Mouse (Mus musculus) gastrocnemius, postnatal 10 days (tissue): ENCODE measurements around the gene Abtb1. TPM values are rescaled to one million over a fixed set of nuclear protein-coding genes. Genes with fewer than 3 reads are reported as not detected.

Source experiments
- DNase-seq: peaks from one replicate; pipeline ENCODE4 v3.0.0; 2021; ENCODE audit warnings: mixed read lengths
- long read RNA-seq, 2 experiments: library from polyadenylated mRNA; stranded (forward); transcript quantifications; one replicate each; pipeline ENCODE4 v2.0.0; 2021
- total RNA-seq, 2 experiments: library from RNA; stranded (reverse); gene quantifications; 2 replicates each; pipeline ENCODE4 v1.2.3; 2021

Gene Abtb1
- total RNA-seq, result 10 to 100 TPM; 15.6 to 17.9 TPM
- long read RNA-seq, experiment 1, transcript Abtb1-201 (12 exons, 1,845 nt), result major isoform, 21 of 34 reads
- long read RNA-seq, experiment 1, partial matches to known transcripts, result 0 of 34 reads
- long read RNA-seq, experiment 1, other reads (novel, unspliced or antisense), result 13 of 34 reads
- long read RNA-seq, experiment 2, transcript Abtb1-201 (12 exons, 1,845 nt), result major isoform, 19 of 27 reads
- long read RNA-seq, experiment 2, partial matches to known transcripts, result 0 of 27 reads
- long read RNA-seq, experiment 2, other reads (novel, unspliced or antisense), result 8 of 27 reads

GRCm38 (mm10) chr6:88841781-88842689 is at the start of gene Abtb1:
Gene Abtb1 (minus strand): TSS chr6:88841984.
- DNase-seq, result peak; percentile 98

GRCm38 (mm10) chr6:88890832-88891231 is 49.0 kb upstream of the Abtb1 start:
- DNase-seq, result no peak

- DNase-seq, result no peak
These were observed 47.7 kb upstream of the Abtb1 start for GRCm38 (mm10) chr6:88889410-88890042.

- DNase-seq, result no peak
These were observed 44.7 kb upstream of the Abtb1 start for GRCm38 (mm10) chr6:88886417-88886967.

GRCm38 (mm10) chr6:88885644-88886416 is 44.0 kb upstream of the Abtb1 start:
- DNase-seq, result no peak

- DNase-seq, result no peak
These were observed 42.9 kb upstream of the Abtb1 start for GRCm38 (mm10) chr6:88884690-88885089.

GRCm38 (mm10) chr6:88884195-88884594 is 42.4 kb upstream of the Abtb1 start:
- DNase-seq, result no peak

- DNase-seq, result no peak
These were observed 39.5 kb upstream of the Abtb1 start for GRCm38 (mm10) chr6:88881334-88881733.

- DNase-seq, result no peak
These were observed 37.7 kb upstream of the Abtb1 start for GRCm38 (mm10) chr6:88879471-88879870.

GRCm38 (mm10) chr6:88874868-88875508 is 33.2 kb upstream of the Abtb1 start, which contains the start of gene Podxl2:
Gene Podxl2 (minus strand): TSS chr6:88875044.
- peak; percentile 86 for DNase-seq

- peak; percentile 34 for DNase-seq
These were observed 32.4 kb upstream of the Abtb1 start for GRCm38 (mm10) chr6:88873965-88874867.

GRCm38 (mm10) chr6:88872811-88873210 is 31.0 kb upstream of the Abtb1 start:
- DNase-seq, result no peak

- DNase-seq, result no peak
These were observed 29.8 kb upstream of the Abtb1 start for GRCm38 (mm10) chr6:88871546-88871945.

GRCm38 (mm10) chr6:88870594-88870993 is 28.8 kb upstream of the Abtb1 start:
- DNase-seq, result peak; percentile 42

GRCm38 (mm10) chr6:88869459-88869858 is 27.7 kb upstream of the Abtb1 start:
- DNase-seq, result no peak

GRCm38 (mm10) chr6:88865704-88866103 is 23.9 kb upstream of the Abtb1 start:
- DNase-seq, result no peak

- no peak for DNase-seq
These were observed 19.1 kb upstream of the Abtb1 start for GRCm38 (mm10) chr6:88860914-88861313.

GRCm38 (mm10) chr6:88858341-88858740 is 16.6 kb upstream of the Abtb1 start:
- DNase-seq, result no peak

- no peak for DNase-seq
These were observed 16.0 kb upstream of the Abtb1 start for GRCm38 (mm10) chr6:88857830-88858229.

GRCm38 (mm10) chr6:88857249-88857648 is 15.5 kb upstream of the Abtb1 start:
- DNase-seq, result peak; percentile 45
